Mouse (Mus musculus) cerebellum, adult (tissue): ENCODE results near the gene Tnni3.

Experiments used
- ATAC-seq: cut with Nextera tagmentation; 2 replicates; pipeline ENCODE4 v1.9.2; 2017; ENCODE audit warnings: mild to moderate bottlenecking, moderate library complexity, mixed read lengths; ENCODE audit not compliant: insufficient number of reproducible peaks, low FRiP score, low TSS enrichment

Gene Tnni3

GRCm38 (mm10) chr7:4522292-4522691, 1.7 kb downstream of the Tnni3 start:
- no peak for ATAC-seq

GRCm38 (mm10) chr7:4521231-4522003, 2.6 kb downstream of the Tnni3 start:
- ATAC-seq, result no peak

GRCm38 (mm10) chr7:4518487-4518886, 5.5 kb downstream of the Tnni3 start:
- no peak for ATAC-seq

- no peak for ATAC-seq
Measured at GRCm38 (mm10) chr7:4516332-4517050, 7.5 kb downstream of the Tnni3 start, which contains the start of gene Tnnt1. Tnnt1 (minus strand) TSS chr7:4516382.

GRCm38 (mm10) chr7:4515853-4516252, 8.2 kb downstream of the Tnni3 start:
- no peak for ATAC-seq

- ATAC-seq, result no peak
Measured at GRCm38 (mm10) chr7:4513829-4514712, 10.0 kb downstream of the Tnni3 start.

DNA sequence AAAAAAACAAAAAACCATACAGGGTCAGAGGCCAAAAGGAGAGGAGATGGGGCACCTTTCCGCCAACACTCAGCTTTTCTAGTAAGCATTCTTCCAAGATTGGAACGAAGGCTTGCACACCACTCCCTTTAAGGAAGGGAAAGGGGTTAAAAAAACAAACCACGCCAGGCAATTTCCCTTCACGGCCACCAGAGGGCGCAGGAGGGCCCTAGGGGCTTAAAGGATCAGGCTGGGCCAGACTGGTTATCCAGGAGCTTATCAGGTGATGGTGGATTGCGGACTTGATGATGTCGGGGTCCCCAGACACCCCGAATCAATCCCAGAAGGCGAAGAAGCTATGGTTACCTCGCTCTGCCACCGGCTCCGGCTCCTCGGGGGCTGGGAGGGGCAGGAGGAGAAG, 10.8 kb downstream of the Tnni3 start:
- no peak for ATAC-seq

DNA sequence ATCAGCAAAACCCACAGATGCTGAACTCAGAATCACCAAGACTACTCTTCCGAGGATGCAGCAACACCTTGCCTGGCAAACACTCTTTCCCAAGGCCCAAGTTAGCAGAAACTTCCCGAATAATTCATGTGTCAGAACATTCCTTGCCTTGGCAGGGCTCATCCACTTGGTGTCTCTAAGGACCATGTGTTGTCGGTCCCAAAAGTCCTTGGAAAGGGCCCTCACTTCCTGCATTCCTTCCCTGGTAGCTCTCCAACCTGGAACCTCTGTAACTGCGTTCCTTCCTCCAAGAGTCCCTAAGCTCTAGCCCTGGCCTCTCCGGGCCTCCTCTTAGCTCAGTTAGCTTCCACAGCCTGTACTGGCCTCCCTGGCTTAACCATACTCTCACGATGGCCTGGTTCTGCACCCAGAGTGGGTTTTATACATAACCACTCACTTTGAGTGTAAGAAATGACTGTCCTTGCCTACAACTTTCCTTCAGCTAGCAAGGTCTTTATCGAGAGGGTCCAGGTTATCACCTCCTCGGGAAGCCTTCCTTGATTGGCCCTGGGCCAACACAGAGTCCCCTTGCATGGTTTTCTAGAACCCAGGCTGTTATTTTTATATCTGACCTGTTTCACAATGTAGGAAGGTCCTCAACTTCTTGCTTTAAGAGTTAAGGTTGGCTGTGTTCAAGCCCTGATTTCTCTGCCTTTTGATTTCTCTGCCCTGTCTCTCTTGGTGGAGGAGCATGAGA, 12.4 kb downstream of the Tnni3 start:
- ATAC-seq, result no peak

GRCm38 (mm10) chr7:4509863-4510608, 14.0 kb downstream of the Tnni3 start:
- ATAC-seq, result no peak

- ATAC-seq, result no peak
Measured at GRCm38 (mm10) chr7:4508739-4509116, 15.3 kb downstream of the Tnni3 start.

DNA sequence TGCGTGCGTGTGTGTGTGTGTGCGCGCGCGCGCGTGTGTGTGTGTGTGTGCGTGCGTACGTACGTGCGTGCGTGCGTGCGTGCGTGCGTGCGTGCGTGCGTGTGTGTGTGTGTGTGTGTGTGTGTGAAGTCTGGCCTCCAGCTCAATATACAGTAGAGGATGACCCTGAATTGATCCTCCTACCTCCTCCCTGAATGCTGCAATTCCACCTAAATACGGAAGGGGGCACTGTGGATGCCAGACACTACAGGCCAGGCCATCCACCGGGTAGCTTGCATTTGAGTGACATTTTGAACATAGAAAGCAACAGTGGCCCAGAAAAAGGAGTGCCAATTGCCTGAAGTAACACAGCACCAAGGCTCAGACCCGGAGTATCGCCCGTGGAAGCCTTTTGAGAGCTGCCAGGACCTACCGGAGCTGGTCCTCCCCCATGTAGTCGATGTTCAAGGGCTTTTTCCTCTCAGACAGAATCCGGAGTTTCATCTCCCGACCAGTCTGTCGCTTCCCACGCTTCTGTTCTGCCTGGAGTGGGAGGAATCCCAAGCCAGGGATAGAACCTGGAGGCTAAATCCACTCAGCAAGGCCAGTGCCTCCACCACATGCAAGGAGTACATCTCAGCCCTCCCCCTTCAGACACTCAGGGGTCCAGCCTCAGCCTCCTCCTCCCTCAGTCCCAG, 15.8 kb downstream of the Tnni3 start:
- no peak for ATAC-seq

DNA sequence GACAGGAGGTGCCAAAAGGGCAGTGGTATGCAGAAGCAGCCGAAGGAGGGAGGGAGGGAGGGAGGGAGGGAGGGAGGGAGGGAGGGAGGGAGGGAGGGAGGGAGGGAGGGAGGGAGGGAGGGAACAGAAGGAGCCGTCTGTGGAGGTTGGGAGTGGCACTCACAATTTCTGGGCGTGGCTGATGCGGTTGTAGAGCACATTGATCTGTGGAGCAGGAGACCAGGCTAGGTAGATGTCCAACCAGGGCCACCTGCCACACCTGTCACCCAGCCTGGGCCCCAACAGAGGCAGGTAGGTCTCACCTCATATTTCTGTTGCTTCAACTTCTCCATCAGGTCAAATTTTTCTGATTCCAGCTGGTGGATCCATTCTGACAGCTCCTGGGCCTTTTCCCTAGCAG, 16.8 kb downstream of the Tnni3 start:
- no peak for ATAC-seq

GRCm38 (mm10) chr7:4504646-4505435, 19.2 kb downstream of the Tnni3 start:
- no peak for ATAC-seq

- no peak for ATAC-seq
Measured at GRCm38 (mm10) chr7:4503858-4504257, 20.2 kb downstream of the Tnni3 start.

DNA sequence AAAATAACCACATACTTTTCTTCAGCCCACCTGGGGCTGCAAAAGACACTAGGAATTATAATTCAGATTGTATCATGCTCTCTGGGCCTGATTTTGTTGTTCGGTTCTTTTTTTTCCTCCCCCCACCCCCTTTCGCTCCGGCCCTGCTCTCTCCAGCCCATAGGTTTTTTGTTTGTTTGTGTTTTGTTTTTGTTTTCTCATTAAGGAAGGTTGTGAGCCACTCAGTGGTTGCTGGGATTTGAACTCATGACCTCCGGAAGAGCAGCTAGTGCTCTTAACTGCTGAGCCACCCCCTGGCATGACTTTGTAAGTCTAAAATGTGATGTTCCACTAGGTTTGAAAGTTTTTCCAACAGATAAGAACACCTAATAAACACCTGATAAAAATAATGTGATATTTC, 20.9 kb downstream of the Tnni3 start:
- no peak for ATAC-seq

DNA sequence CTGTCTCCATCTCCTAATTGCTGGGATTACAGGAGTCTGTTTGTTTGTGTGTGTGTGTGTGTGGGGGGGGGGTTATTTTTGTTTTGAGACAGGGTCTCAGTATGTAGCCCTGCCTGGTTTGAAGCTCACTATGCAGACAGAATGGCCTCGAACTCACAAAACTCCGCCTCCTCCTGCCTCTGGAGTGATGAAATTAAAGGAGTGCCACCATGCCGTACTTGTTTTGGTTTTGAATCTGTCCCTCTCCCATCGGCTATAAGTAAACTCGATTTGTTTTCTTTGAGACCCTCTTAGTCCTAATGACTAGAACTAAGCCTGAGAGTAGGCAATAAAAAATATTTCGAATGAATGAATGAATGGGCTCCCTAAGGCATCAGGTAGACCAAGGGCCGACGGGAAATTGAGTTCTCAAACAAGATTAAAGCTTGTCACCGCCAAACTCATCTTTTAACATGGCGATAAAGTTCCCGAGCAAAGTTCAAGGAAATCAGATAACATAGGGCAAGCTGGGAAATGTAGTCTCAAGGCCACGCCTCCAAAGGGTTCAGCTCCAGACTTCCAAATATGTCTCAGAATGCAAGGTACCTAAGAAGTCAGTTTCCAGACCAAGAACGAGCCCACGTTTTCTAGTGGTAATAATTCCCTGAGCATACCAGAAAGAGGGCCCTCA, 21.5 kb downstream of the Tnni3 start:
- ATAC-seq, result no peak

GRCm38 (mm10) chr7:4501558-4502397, 22.3 kb downstream of the Tnni3 start, which contains the start of gene Ppp1r12c:
Ppp1r12c (minus strand) TSS chr7:4501680.
- peak; percentile 81 for ATAC-seq
